Mouse (Mus musculus) small intestine, adult 2 months (tissue): Measurements from ENCODE around the gene Jaml.

ENCODE experiments used
- CTCF ChIP-seq: fragments of 200-500 bp; IDR thresholded peaks from 2 replicates; pipeline ENCODE4 v1.5.1; 2012; ENCODE audit warnings: low read depth, mild to moderate bottlenecking, control low read depth, inconsistent platforms, low read length, moderate library complexity, mixed read lengths; ENCODE audit not compliant: insufficient replicate concordance, insufficient read length; ENCODE audit errors: extremely low read depth
- POLR2A ChIP-seq: fragments of 200-500 bp; IDR thresholded peaks from 2 replicates; pipeline ENCODE4 v1.6.1; 2012; ENCODE audit warnings: low read depth, mild to moderate bottlenecking, control low read depth, inconsistent platforms, low read length, moderate library complexity

DNA sequence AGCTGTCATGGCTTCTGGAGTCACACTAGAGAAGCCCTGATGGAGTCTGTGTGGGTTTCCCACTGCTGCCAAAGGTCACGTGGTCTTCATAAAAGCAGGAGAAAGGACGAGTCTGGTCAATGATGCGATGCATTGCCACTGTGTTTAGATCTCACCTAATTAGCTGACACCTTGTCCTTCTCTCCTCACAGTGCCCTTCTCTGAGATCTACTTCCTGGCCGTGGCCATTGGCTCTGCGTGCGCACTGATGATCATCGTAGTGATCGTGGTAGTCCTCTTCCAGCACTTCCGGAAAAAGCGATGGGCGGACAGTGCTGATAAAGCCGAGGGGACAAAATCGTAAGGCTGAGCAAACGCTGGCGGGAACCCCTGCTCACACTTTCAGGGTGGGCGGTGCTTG, 32.0 kb upstream of the Jaml start:
- TF ChIP-seq POLR2A = no peak
- no peak for TF ChIP-seq CTCF
